Mouse (Mus musculus) lung, postnatal 0 days (tissue): ENCODE measurements around the gene Lrrc57.

Experiments used
- CTCF ChIP-seq: IDR thresholded peaks from 2 replicates; pipeline ENCODE4 v1.5.1; 2016; ENCODE audit warnings: antibody characterized with exemption, mild to moderate bottlenecking
- EP300 ChIP-seq: IDR thresholded peaks from 2 replicates; pipeline ENCODE4 v1.6.1; 2016; ENCODE audit warnings: antibody characterized with exemption, mild to moderate bottlenecking, control low read depth

GRCm38 (mm10) chr2:120628076-120628865 is 19.0 kb upstream of the Lrrc57 start:
- no peak for TF ChIP-seq CTCF
- no peak for TF ChIP-seq EP300
